Mouse (Mus musculus): ENCODE results near the gene BC067074. TPM values are rescaled to one million over a fixed set of nuclear protein-coding genes. Genes with fewer than 3 reads are reported as not detected.

The BC067074 gene
- polyA plus RNA-seq, 1 experiment from 2014 or later: 6.0 TPM

- ATAC-seq (ENCODE audit: insufficient number of reproducible peaks, insufficient read depth, low FRiP score, low read depth): no peak
- Histone ChIP-seq H3K9me3 (ENCODE audit: control insufficient read depth, low read depth, low read length) (no peaks in the 10 kb centered on the region), H3K4me1 (ENCODE audit: control insufficient read depth, insufficient read depth, low read length) (no peaks in the 10 kb centered on the region), H3K27ac (ENCODE audit: low read length) (no peak overlapping the region), H3K36me3 (ENCODE audit: control insufficient read depth, insufficient read depth, low read length) (no peaks in the 10 kb centered on the region), H3K4me2 (replicated peaks; ENCODE audit: low read depth, low read length) (no peak overlapping the region), H3K27me3 (ENCODE audit: control insufficient read depth, insufficient read depth, low read length) (no peaks in the 10 kb centered on the region), H3K4me3 (ENCODE audit: low read depth, low read length) (no peak overlapping the region), H3K9ac (replicated peaks; ENCODE audit: low read depth, low read length) (no peak overlapping the region)
- WGBS: 98% methylated on average over 6 of the region's 6 CpGs
Measured at GRCm38 (mm10) chr13:113393386-113393785, 100.4 kb downstream of the BC067074 start.

GRCm38 (mm10) chr13:113394591-113394990 lies 101.6 kb downstream of the BC067074 start:
- no peak overlapping the region for H3K4me2 ChIP-seq (replicated peaks; ENCODE audit: low read depth, low read length)

GRCm38 (mm10) chr13:113397006-113397520 lies 104.1 kb downstream of the BC067074 start:
- H3K4me2 ChIP-seq (replicated peaks; ENCODE audit: low read depth, low read length): no peak overlapping the region
- no peak overlapping the region for H3K27ac ChIP-seq (ENCODE audit: low read length)
- ATAC-seq (ENCODE audit: insufficient number of reproducible peaks, insufficient read depth, low FRiP score, low read depth): no peak
- no peaks in the 10 kb centered on the region for H3K27me3 ChIP-seq (ENCODE audit: control insufficient read depth, insufficient read depth, low read length)
- no peak overlapping the region for H3K9ac ChIP-seq (replicated peaks; ENCODE audit: low read depth, low read length)
- no peaks in the 10 kb centered on the region for H3K9me3 ChIP-seq (ENCODE audit: control insufficient read depth, low read depth, low read length)
- H3K36me3 ChIP-seq (ENCODE audit: control insufficient read depth, insufficient read depth, low read length): no peaks in the 10 kb centered on the region
- no peak overlapping the region for H3K4me3 ChIP-seq (ENCODE audit: low read depth, low read length)
- 68% methylated on average over 9 of the region's 9 CpGs for WGBS
- no peaks in the 10 kb centered on the region for H3K4me1 ChIP-seq (ENCODE audit: control insufficient read depth, insufficient read depth, low read length)

More at GRCm38 (mm10) chr13:113394591-113394990, 101.6 kb downstream of the BC067074 start:
- 73% methylated on average over 15 of the region's 15 CpGs for WGBS
- Histone ChIP-seq H3K36me3 (ENCODE audit: control insufficient read depth, insufficient read depth, low read length) (no peaks in the 10 kb centered on the region), H3K4me1 (ENCODE audit: control insufficient read depth, insufficient read depth, low read length) (no peaks in the 10 kb centered on the region), H3K27me3 (ENCODE audit: control insufficient read depth, insufficient read depth, low read length) (no peaks in the 10 kb centered on the region), H3K9me3 (ENCODE audit: control insufficient read depth, low read depth, low read length) (no peaks in the 10 kb centered on the region), H3K9ac (replicated peaks; ENCODE audit: low read depth, low read length) (no peak overlapping the region), H3K4me3 (ENCODE audit: low read depth, low read length) (no peak overlapping the region), H3K27ac (ENCODE audit: low read length) (no peak overlapping the region)
- ATAC-seq (ENCODE audit: insufficient number of reproducible peaks, insufficient read depth, low FRiP score, low read depth): no peak

- WGBS: 49% methylated on average over 4 of the region's 4 CpGs
- Histone ChIP-seq H3K9ac (replicated peaks; ENCODE audit: low read depth, low read length) (no peak overlapping the region), H3K27ac (ENCODE audit: low read length) (no peak overlapping the region), H3K9me3 (ENCODE audit: control insufficient read depth, low read depth, low read length) (no peaks in the 10 kb centered on the region), H3K36me3 (ENCODE audit: control insufficient read depth, insufficient read depth, low read length) (no peaks in the 10 kb centered on the region), H3K4me3 (ENCODE audit: low read depth, low read length) (no peak overlapping the region), H3K27me3 (ENCODE audit: control insufficient read depth, insufficient read depth, low read length) (no peaks in the 10 kb centered on the region), H3K4me2 (replicated peaks; ENCODE audit: low read depth, low read length) (no peak overlapping the region), H3K4me1 (ENCODE audit: control insufficient read depth, insufficient read depth, low read length) (no peaks in the 10 kb centered on the region)
- ATAC-seq (ENCODE audit: insufficient number of reproducible peaks, insufficient read depth, low FRiP score, low read depth): no peak
Measured at GRCm38 (mm10) chr13:113401373-113402010, 108.5 kb downstream of the BC067074 start.

GRCm38 (mm10) chr13:113403706-113404105 lies 110.7 kb downstream of the BC067074 start:
- Histone ChIP-seq H3K4me2 (replicated peaks; ENCODE audit: low read depth, low read length) (no peak overlapping the region), H3K4me1 (ENCODE audit: control insufficient read depth, insufficient read depth, low read length) (no peaks in the 10 kb centered on the region), H3K27ac (ENCODE audit: low read length) (no peak overlapping the region; the same call in 1 of the 2 replicates), H3K36me3 (ENCODE audit: control insufficient read depth, insufficient read depth, low read length) (no peaks in the 10 kb centered on the region), H3K9me3 (ENCODE audit: control insufficient read depth, low read depth, low read length) (no peaks in the 10 kb centered on the region), H3K27me3 (ENCODE audit: control insufficient read depth, insufficient read depth, low read length) (no peaks in the 10 kb centered on the region), H3K9ac (replicated peaks; ENCODE audit: low read depth, low read length) (no peak overlapping the region), H3K4me3 (ENCODE audit: low read depth, low read length) (no peak overlapping the region)
- 69% methylated on average over 6 of the region's 6 CpGs for WGBS
- ATAC-seq (ENCODE audit: insufficient number of reproducible peaks, insufficient read depth, low FRiP score, low read depth): no peak

GRCm38 (mm10) chr13:113404172-113404571 lies 111.2 kb downstream of the BC067074 start:
- Histone ChIP-seq H3K4me3 (ENCODE audit: low read depth, low read length) (no peak overlapping the region), H3K4me2 (replicated peaks; ENCODE audit: low read depth, low read length) (no peak overlapping the region), H3K9me3 (ENCODE audit: control insufficient read depth, low read depth, low read length) (no peaks in the 10 kb centered on the region), H3K27ac (ENCODE audit: low read length) (no peak overlapping the region; the same call in 1 of the 2 replicates), H3K9ac (replicated peaks; ENCODE audit: low read depth, low read length) (no peak overlapping the region), H3K4me1 (ENCODE audit: control insufficient read depth, insufficient read depth, low read length) (no peaks in the 10 kb centered on the region), H3K36me3 (ENCODE audit: control insufficient read depth, insufficient read depth, low read length) (no peaks in the 10 kb centered on the region), H3K27me3 (ENCODE audit: control insufficient read depth, insufficient read depth, low read length) (no peaks in the 10 kb centered on the region)
- ATAC-seq (ENCODE audit: insufficient number of reproducible peaks, insufficient read depth, low FRiP score, low read depth): no peak
- 50% methylated on average over 2 of the region's 2 CpGs for WGBS

- Histone ChIP-seq H3K4me1 (ENCODE audit: control insufficient read depth, insufficient read depth, low read length) (no peaks in the 10 kb centered on the region), H3K36me3 (ENCODE audit: control insufficient read depth, insufficient read depth, low read length) (no peaks in the 10 kb centered on the region), H3K4me2 (replicated peaks; ENCODE audit: low read depth, low read length) (no peak overlapping the region), H3K9ac (replicated peaks; ENCODE audit: low read depth, low read length) (no peak overlapping the region), H3K27me3 (ENCODE audit: control insufficient read depth, insufficient read depth, low read length) (no peaks in the 10 kb centered on the region), H3K9me3 (ENCODE audit: control insufficient read depth, low read depth, low read length) (no peaks in the 10 kb centered on the region), H3K27ac (ENCODE audit: low read length) (no peak overlapping the region), H3K4me3 (ENCODE audit: low read depth, low read length) (no peak overlapping the region)
- WGBS: 67% methylated on average over 12 of the region's 12 CpGs
- no peak for ATAC-seq (ENCODE audit: insufficient number of reproducible peaks, insufficient read depth, low FRiP score, low read depth)
Measured at GRCm38 (mm10) chr13:113409941-113410340, 117.0 kb downstream of the BC067074 start.

GRCm38 (mm10) chr13:113415527-113415926 lies 122.6 kb downstream of the BC067074 start:
- 82% methylated on average over 7 of the region's 7 CpGs for WGBS
- H3K9ac ChIP-seq (replicated peaks; ENCODE audit: low read depth, low read length): no peak overlapping the region
- no peak overlapping the region for H3K4me2 ChIP-seq (replicated peaks; ENCODE audit: low read depth, low read length)
- no peak overlapping the region for H3K4me3 ChIP-seq (ENCODE audit: low read depth, low read length)
- H3K27me3 ChIP-seq (ENCODE audit: control insufficient read depth, insufficient read depth, low read length): no peaks in the 10 kb centered on the region
- ATAC-seq (ENCODE audit: insufficient number of reproducible peaks, insufficient read depth, low FRiP score, low read depth): no peak
- peaks cover 13% of the 10 kb centered on the region; the same call in 1 of the 2 replicates for H3K4me1 ChIP-seq (ENCODE audit: control insufficient read depth, insufficient read depth, low read length)
- H3K9me3 ChIP-seq (ENCODE audit: control insufficient read depth, low read depth, low read length): no peaks in the 10 kb centered on the region
- no peaks in the 10 kb centered on the region for H3K36me3 ChIP-seq (ENCODE audit: control insufficient read depth, insufficient read depth, low read length)
- no peak overlapping the region for H3K27ac ChIP-seq (ENCODE audit: low read length)

GRCm38 (mm10) chr13:113416986-113417385 lies 124.0 kb downstream of the BC067074 start:
- no peak overlapping the region for H3K27ac ChIP-seq (ENCODE audit: low read length)
- no peaks in the 10 kb centered on the region for H3K9me3 ChIP-seq (ENCODE audit: control insufficient read depth, low read depth, low read length)
- H3K36me3 ChIP-seq (ENCODE audit: control insufficient read depth, insufficient read depth, low read length): no peaks in the 10 kb centered on the region
- H3K4me2 ChIP-seq (replicated peaks; ENCODE audit: low read depth, low read length): no peak overlapping the region
- H3K4me1 ChIP-seq (ENCODE audit: control insufficient read depth, insufficient read depth, low read length): peaks cover 13% of the 10 kb centered on the region; the same call in 1 of the 2 replicates
- H3K4me3 ChIP-seq (ENCODE audit: low read depth, low read length): no peak overlapping the region
- 89% methylated on average over 4 of the region's 4 CpGs for WGBS
- no peaks in the 10 kb centered on the region for H3K27me3 ChIP-seq (ENCODE audit: control insufficient read depth, insufficient read depth, low read length)
- H3K9ac ChIP-seq (replicated peaks; ENCODE audit: low read depth, low read length): no peak overlapping the region
- no peak for ATAC-seq (ENCODE audit: insufficient number of reproducible peaks, insufficient read depth, low FRiP score, low read depth)

Measured in stomach, embryonic 14.5 days (tissue).